Mouse (Mus musculus) liver, embryonic 11.5 days (tissue): ENCODE measurements around the gene Vmn1r46. TPM values are rescaled to one million over a fixed set of nuclear protein-coding genes. Genes with fewer than 3 reads are reported as not detected.
"Not testable (repeated sequence)": the region's sequence is repeated elsewhere in the genome, so short reads cannot be mapped to it uniquely, and the experiment has no call there.

Experiments
- ATAC-seq: fragments of 200-750 bp; cut with Nextera tagmentation; replicated peaks from 2 replicates; pipeline ENCODE4 v1.8.0; 2017; ENCODE audit warnings: moderate number of reproducible peaks, mild to moderate bottlenecking, moderate TSS enrichment, moderate library complexity; ENCODE audit not compliant: low FRiP score
- DNase-seq: peaks from one replicate; pipeline ENCODE4 v3.0.0-alpha.2; 2017; ENCODE audit warnings: low spot score
- H3K27ac ChIP-seq: fragments of 300-500 bp; sonication (generic); 2 replicates; pipeline ENCODE4 v1.5.1; 2014; ENCODE audit warnings: mild to moderate bottlenecking, low read depth, low read length, control low read depth
- H3K27me3 ChIP-seq: fragments of 300-500 bp; sonication (generic); replicated peaks from 2 replicates; pipeline ENCODE4 v1.6.1; 2014; ENCODE audit warnings: low read length, mixed read lengths; ENCODE audit not compliant: control insufficient read depth, insufficient read depth
- H3K36me3 ChIP-seq: fragments of 300-500 bp; sonication (generic); 2 replicates; pipeline ENCODE4 v1.6.1; 2014; ENCODE audit warnings: mild to moderate bottlenecking, low read length, moderate library complexity, mixed read lengths; ENCODE audit not compliant: control insufficient read depth, insufficient read depth
- H3K4me1 ChIP-seq: fragments of 300-500 bp; sonication (generic); replicated peaks from 2 replicates; pipeline ENCODE4 v1.6.1; 2014; ENCODE audit warnings: low read length, mixed read lengths; ENCODE audit not compliant: control insufficient read depth, insufficient read depth
- H3K4me2 ChIP-seq: fragments of 300-500 bp; sonication (generic); 2 replicates; pipeline ENCODE4 v1.6.1; 2014; ENCODE audit warnings: mild to moderate bottlenecking, control low read depth, moderate library complexity
- H3K4me3 ChIP-seq: fragments of 300-500 bp; sonication (generic); 2 replicates; pipeline ENCODE4 v1.5.1; 2014; ENCODE audit warnings: low read depth, low read length, control low read depth
- H3K9ac ChIP-seq: fragments of 300-500 bp; sonication (generic); 2 replicates; pipeline ENCODE4 v1.6.1; 2014; ENCODE audit warnings: low read depth, low read length, control low read depth
- H3K9me3 ChIP-seq: fragments of 300-500 bp; sonication (generic); 2 replicates; pipeline ENCODE4 v1.6.1; 2016; ENCODE audit warnings: low read length, inconsistent platforms, mixed read lengths; ENCODE audit not compliant: control insufficient read depth
- WGBS: fragments of 180-500 bp; shearing (Covaris S2); extraction: QIAGEN DNeasy Blood & Tissue Kit; methylation state at CpG from one replicate; pipeline ENCODE4 v1.1.7; 2014; 5-methylcytosine and 5-hydroxymethylcytosine counted together
- polyA plus RNA-seq: library from polyadenylated mRNA; unstranded; fragments of >200 nt; fragmentation: Nextera tagmentation; extraction: Ambion mirVana; gene quantifications from 2 replicates; pipeline ENCODE4 v1.2.1, GENCODE M21; 2014

Gene Vmn1r46
- polyA plus RNA-seq: not detected in 2 replicates

GRCm38 (mm10) chr6:89969013-89969412 is at the start of gene Vmn1r46:
Vmn1r46 (plus strand) TSS chr6:89969313.
- Histone ChIP-seq H3K4me3 (no peak within 1 kb of the TSS), H3K27ac (no peak within 1 kb of the TSS), H3K27me3 (no peaks in the 10 kb centered on the region), H3K9ac (no peak within 1 kb of the TSS), H3K36me3 (no peaks in the 10 kb centered on the region), H3K4me2 (no peak within 1 kb of the TSS), H3K4me1 (no peaks in the 10 kb centered on the region), H3K9me3 (peaks cover 4% of the 10 kb centered on the region; the same call in 1 of the 2 replicates)
- 55% methylated on average over 2 of the region's 2 CpGs for WGBS
- ATAC-seq: no peak
- no peak for DNase-seq

DNA sequence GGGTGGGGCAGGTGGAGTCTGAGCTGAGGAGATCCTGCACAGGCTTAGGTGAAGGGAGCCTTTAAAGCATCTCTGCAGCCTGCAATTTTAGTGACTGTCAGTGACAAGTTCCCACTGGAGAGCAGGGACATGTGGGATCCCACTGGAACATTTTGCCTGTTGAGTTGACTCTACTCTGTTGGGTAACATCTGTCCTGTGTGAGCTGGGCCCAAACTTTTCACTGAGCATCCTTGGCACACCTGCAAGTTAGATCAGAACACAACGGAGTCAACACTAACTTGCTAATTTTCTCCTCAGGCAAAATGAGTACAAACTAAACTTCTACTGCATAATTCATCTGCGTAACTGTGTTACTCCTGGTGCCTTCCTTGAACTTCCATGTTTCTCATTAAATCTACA is 28.6 kb upstream of the Vmn1r46 start, which contains the start of gene Vmn1r45:
Vmn1r45 (minus strand) TSS at position 101 of the 400 bp plus-strand sequence.
- not testable (repeated sequence) for DNase-seq, H3K27me3 ChIP-seq, H3K27ac ChIP-seq, H3K9ac ChIP-seq, H3K9me3 ChIP-seq, H3K36me3 ChIP-seq, H3K4me1 ChIP-seq, H3K4me2 ChIP-seq, H3K4me3 ChIP-seq, ATAC-seq
- 72% methylated on average over 2 of the region's 2 CpGs for WGBS

DNA sequence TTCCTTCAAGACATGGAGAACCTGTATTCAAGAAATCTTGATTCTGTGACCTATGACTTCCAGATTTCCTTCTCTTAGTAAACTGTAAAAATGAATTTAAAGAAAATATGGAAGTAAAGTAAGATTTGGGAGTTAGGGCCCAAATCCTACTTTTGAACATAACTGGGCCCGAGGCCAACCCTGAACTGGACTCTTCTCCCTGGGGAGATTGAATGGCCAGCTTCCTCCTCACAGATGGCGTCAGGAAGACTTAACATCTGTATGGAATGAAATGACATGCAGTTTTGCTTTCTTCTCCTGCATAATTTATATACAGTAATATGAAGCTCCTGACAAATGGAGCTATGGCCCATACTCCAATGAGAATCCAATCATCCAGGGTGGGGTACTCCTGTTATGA is 28.2 kb upstream of the Vmn1r46 start:
- no peak for DNase-seq
- H3K4me3 ChIP-seq: no peak overlapping the region
- H3K27ac ChIP-seq: no peak overlapping the region
- no peaks in the 10 kb centered on the region for H3K4me1 ChIP-seq
- 72% methylated on average over 2 of the region's 2 CpGs for WGBS
- H3K36me3 ChIP-seq: no peaks in the 10 kb centered on the region
- no peak overlapping the region for H3K9ac ChIP-seq
- no peaks in the 10 kb centered on the region for H3K9me3 ChIP-seq
- no peak for ATAC-seq
- H3K4me2 ChIP-seq: no peak overlapping the region
- H3K27me3 ChIP-seq: no peaks in the 10 kb centered on the region

GRCm38 (mm10) chr6:89953556-89953955 is 15.6 kb upstream of the Vmn1r46 start:
- H3K9ac ChIP-seq: no peak overlapping the region
- H3K27ac ChIP-seq: no peak overlapping the region
- peaks cover 2% of the 10 kb centered on the region for H3K9me3 ChIP-seq
- DNase-seq (no peak), ATAC-seq (no peak)
- no peak overlapping the region for H3K4me3 ChIP-seq
- H3K36me3 ChIP-seq: no peaks in the 10 kb centered on the region
- H3K4me2 ChIP-seq: no peak overlapping the region
- no peaks in the 10 kb centered on the region for H3K4me1 ChIP-seq
- no peaks in the 10 kb centered on the region for H3K27me3 ChIP-seq
- 73% methylated on average over 2 of the region's 2 CpGs for WGBS

DNA sequence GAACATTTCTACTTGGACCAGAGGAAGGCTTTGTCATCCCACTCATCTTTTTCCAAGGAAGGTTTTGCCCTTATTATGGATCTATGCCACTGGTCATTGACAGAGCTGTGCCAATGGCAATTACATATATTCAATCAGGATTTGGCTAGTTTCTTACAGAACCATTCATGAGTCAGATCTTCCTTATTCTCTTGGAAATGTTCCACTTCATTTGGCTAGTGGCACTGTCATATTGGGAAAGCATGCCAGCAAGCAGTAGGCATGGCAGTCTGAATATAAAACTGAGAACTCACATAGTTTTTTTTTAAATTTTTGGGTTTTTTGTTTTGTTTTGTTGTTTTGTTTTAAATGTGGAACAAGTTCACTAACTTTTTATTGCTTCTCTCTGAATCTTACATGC is 2.8 kb upstream of the Vmn1r46 start:
- Histone ChIP-seq H3K36me3 (no peaks in the 10 kb centered on the region), H3K27ac (no peak overlapping the region), H3K4me2 (no peak overlapping the region), H3K4me1 (no peaks in the 10 kb centered on the region), H3K9me3 (no peaks in the 10 kb centered on the region; the same call in 1 of the 2 replicates), H3K9ac (no peak overlapping the region), H3K4me3 (no peak overlapping the region), H3K27me3 (no peaks in the 10 kb centered on the region)
- DNase-seq (no peak), ATAC-seq (no peak)

DNA sequence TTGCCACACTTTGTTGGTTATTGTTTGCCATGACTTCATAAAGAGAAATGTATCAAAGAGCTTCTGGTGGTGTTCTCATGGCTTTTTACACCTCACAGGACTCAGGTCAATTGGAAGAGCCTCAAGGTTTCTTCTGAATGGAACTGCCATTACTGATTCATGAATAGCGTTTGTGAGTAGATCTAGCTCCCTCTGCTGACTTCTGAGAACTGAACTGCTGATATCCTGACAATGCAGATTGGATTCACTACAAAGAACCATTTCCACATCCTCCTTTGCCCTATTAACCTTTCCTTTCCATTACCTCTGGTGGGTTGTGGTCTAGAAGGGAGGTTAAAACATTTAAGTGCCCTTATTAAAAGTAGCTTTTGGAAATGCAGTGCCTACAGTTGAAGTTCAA is 16.9 kb downstream of the Vmn1r46 start:
- no peaks in the 10 kb centered on the region for H3K4me1 ChIP-seq

DNA sequence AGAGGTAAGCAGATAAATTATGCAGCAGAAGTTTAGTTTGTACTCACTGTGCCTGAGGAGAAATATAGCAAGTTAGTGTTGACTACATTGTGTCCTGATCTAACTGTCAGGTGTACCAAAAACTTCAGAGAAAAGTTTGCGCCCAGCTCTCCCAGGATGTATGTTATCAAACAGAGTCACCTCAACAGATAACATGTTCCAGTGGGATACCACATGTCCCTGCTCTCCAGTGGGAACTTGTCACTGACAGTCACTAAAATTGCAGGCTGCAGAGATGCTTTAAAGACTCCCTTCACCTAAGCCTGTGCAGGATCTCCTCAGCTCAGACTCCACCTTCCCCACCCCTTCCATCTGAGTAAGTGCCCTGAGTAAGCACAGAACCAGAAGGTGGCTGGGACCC is 46.7 kb downstream of the Vmn1r46 start, which contains the start of gene Vmn1r47:
Vmn1r47 (plus strand) TSS at position 301 of the 400 bp plus-strand sequence.
- DNase-seq, H3K4me1 ChIP-seq, H3K4me2 ChIP-seq, H3K4me3 ChIP-seq, H3K27ac ChIP-seq, H3K27me3 ChIP-seq, ATAC-seq, H3K9me3 ChIP-seq, H3K9ac ChIP-seq, H3K36me3 ChIP-seq: not testable (repeated sequence)
- WGBS: 85% methylated on average over 1 of the region's 1 CpGs

More for the DNA sequence above, 16.9 kb downstream of the Vmn1r46 start:
- 25% methylated on average over 1 of the region's 1 CpGs for WGBS
- H3K9me3 ChIP-seq: peaks cover under 1% of the 10 kb centered on the region
- no peak overlapping the region for H3K9ac ChIP-seq
- no peaks in the 10 kb centered on the region for H3K36me3 ChIP-seq
- H3K27ac ChIP-seq: no peak overlapping the region
- H3K4me3 ChIP-seq: no peak overlapping the region
- DNase-seq (no peak), ATAC-seq (no peak)
- no peak overlapping the region for H3K4me2 ChIP-seq
- no peaks in the 10 kb centered on the region for H3K27me3 ChIP-seq

Other genes starting within 250 kb of the Vmn1r46 start
- gene Vmn1r41, start 228.5 kb upstream of the Vmn1r46 start, polyA plus RNA-seq: not detected in 2 replicates
- gene Vmn1r42, start 92.9 kb upstream of the Vmn1r46 start, polyA plus RNA-seq: not detected in 2 replicates
- not detected in 2 replicates for gene Vmn1r43, start 92.9 kb upstream of the Vmn1r46 start, polyA plus RNA-seq
- gene Vmn1r44, start 85.7 kb upstream of the Vmn1r46 start, polyA plus RNA-seq: not detected in 2 replicates
- gene Vmn1r45, start 28.7 kb upstream of the Vmn1r46 start, polyA plus RNA-seq: not detected in 2 replicates
- not detected in 2 replicates for gene Vmn1r47, start 46.8 kb downstream of the Vmn1r46 start, polyA plus RNA-seq
- gene Vmn1r48, start 67.5 kb downstream of the Vmn1r46 start, polyA plus RNA-seq: not detected in 2 replicates
- not detected in 2 replicates for gene Vmn1r49, start 109.2 kb downstream of the Vmn1r46 start, polyA plus RNA-seq
- not detected in 2 replicates for gene Vmn1r50, start 132.1 kb downstream of the Vmn1r46 start, polyA plus RNA-seq
- gene Vmn1r51, start 153.3 kb downstream of the Vmn1r46 start, polyA plus RNA-seq: not detected in 2 replicates
- not detected in 2 replicates for gene Vmn1r52, start 205.5 kb downstream of the Vmn1r46 start, polyA plus RNA-seq
- not detected in 2 replicates for gene V1ra8, start 233.5 kb downstream of the Vmn1r46 start, polyA plus RNA-seq